Mouse (Mus musculus): ENCODE results near the gene Tspan9. TPM values are rescaled to one million over a fixed set of nuclear protein-coding genes. Genes with fewer than 3 reads are reported as not detected.

The Tspan9 gene
- polyA plus RNA-seq, 1 experiment: 87.8 TPM

- Histone ChIP-seq H3K27me3 (replicated peaks) (peaks cover 5% of the 10 kb centered on the region), H3K9me3 (no peaks in the 10 kb centered on the region), H3K4me1 (peaks cover 39% of the 10 kb centered on the region), H3K36me3 (replicated peaks; ENCODE audit: low read length) (peaks cover 91% of the 10 kb centered on the region), H3K4me3 (replicated peaks) (no peak overlapping the region)
- TF ChIP-seq GATA1 (IDR thresholded peaks at IDR 0.05; ENCODE audit: borderline replicate concordance, low read length) (no peak), FLI1 (IDR thresholded peaks at IDR 0.05; ENCODE audit: low read length) (no peak)
Measured at GRCm38 (mm10) chr6:128083305-128083704, 60.1 kb downstream of the Tspan9 start.

- no peak overlapping the region for H3K4me3 ChIP-seq (replicated peaks)
- H3K4me1 ChIP-seq: peaks cover 24% of the 10 kb centered on the region
- peaks cover 5% of the 10 kb centered on the region for H3K27me3 ChIP-seq (replicated peaks)
- no peaks in the 10 kb centered on the region for H3K9me3 ChIP-seq
- H3K36me3 ChIP-seq (replicated peaks; ENCODE audit: low read length): peaks cover 93% of the 10 kb centered on the region
- TF ChIP-seq FLI1 (IDR thresholded peaks at IDR 0.05; ENCODE audit: low read length) (no peak), GATA1 (IDR thresholded peaks at IDR 0.05; ENCODE audit: borderline replicate concordance, low read length) (no peak)
Measured at GRCm38 (mm10) chr6:128081781-128082180, 61.6 kb downstream of the Tspan9 start.

- Histone ChIP-seq H3K27me3 (replicated peaks) (peaks cover 5% of the 10 kb centered on the region), H3K9me3 (no peaks in the 10 kb centered on the region), H3K4me3 (replicated peaks) (no peak overlapping the region), H3K36me3 (replicated peaks; ENCODE audit: low read length) (peaks cover 93% of the 10 kb centered on the region), H3K4me1 (peaks cover 19% of the 10 kb centered on the region; the same call in 1 of the 2 replicates)
- TF ChIP-seq FLI1 (IDR thresholded peaks at IDR 0.05; ENCODE audit: low read length) (no peak), GATA1 (IDR thresholded peaks at IDR 0.05; ENCODE audit: borderline replicate concordance, low read length) (no peak)
Measured at GRCm38 (mm10) chr6:128081293-128081692, 62.1 kb downstream of the Tspan9 start.

GRCm38 (mm10) chr6:128079576-128080224 lies 63.7 kb downstream of the Tspan9 start:
- Histone ChIP-seq H3K4me3 (replicated peaks) (no peak overlapping the region), H3K9me3 (no peaks in the 10 kb centered on the region), H3K27me3 (replicated peaks) (peaks cover 5% of the 10 kb centered on the region), H3K36me3 (replicated peaks; ENCODE audit: low read length) (peaks cover 98% of the 10 kb centered on the region), H3K4me1 (peaks cover 17% of the 10 kb centered on the region; the same call in 1 of the 2 replicates)
- TF ChIP-seq GATA1 (IDR thresholded peaks at IDR 0.05; ENCODE audit: borderline replicate concordance, low read length) (no peak), FLI1 (IDR thresholded peaks at IDR 0.05; ENCODE audit: low read length) (no peak)

- H3K27me3 ChIP-seq (replicated peaks): peaks cover 5% of the 10 kb centered on the region
- no peaks in the 10 kb centered on the region for H3K9me3 ChIP-seq
- peaks cover 98% of the 10 kb centered on the region for H3K36me3 ChIP-seq (replicated peaks; ENCODE audit: low read length)
Measured at GRCm38 (mm10) chr6:128078508-128078907, 64.9 kb downstream of the Tspan9 start.

GRCm38 (mm10) chr6:128076104-128077020 lies 67.0 kb downstream of the Tspan9 start:
- H3K36me3 ChIP-seq (replicated peaks; ENCODE audit: low read length): peaks cover 96% of the 10 kb centered on the region
- no peak overlapping the region for H3K4me3 ChIP-seq (replicated peaks)
- H3K4me1 ChIP-seq: peaks cover 14% of the 10 kb centered on the region; the same call in 1 of the 2 replicates
- H3K9me3 ChIP-seq: no peaks in the 10 kb centered on the region
- H3K27me3 ChIP-seq (replicated peaks): peaks cover 2% of the 10 kb centered on the region
- no peak for TF ChIP-seq FLI1 (IDR thresholded peaks at IDR 0.05; ENCODE audit: low read length)

More at GRCm38 (mm10) chr6:128078508-128078907, 64.9 kb downstream of the Tspan9 start:
- Histone ChIP-seq H3K4me1 (peaks cover 17% of the 10 kb centered on the region; the same call in 1 of the 2 replicates), H3K4me3 (replicated peaks) (no peak overlapping the region)
- TF ChIP-seq GATA1 (IDR thresholded peaks at IDR 0.05; ENCODE audit: borderline replicate concordance, low read length): no peak
- TF ChIP-seq FLI1 (IDR thresholded peaks at IDR 0.05; ENCODE audit: low read length): no peak

- TF ChIP-seq FLI1 (IDR thresholded peaks at IDR 0.05; ENCODE audit: low read length): no peak
- Histone ChIP-seq H3K27me3 (replicated peaks) (peaks cover 2% of the 10 kb centered on the region), H3K4me3 (replicated peaks) (no peak overlapping the region), H3K4me1 (peaks cover 12% of the 10 kb centered on the region; the same call in 1 of the 2 replicates), H3K36me3 (replicated peaks; ENCODE audit: low read length) (peaks cover 96% of the 10 kb centered on the region), H3K9me3 (no peaks in the 10 kb centered on the region)
Measured at GRCm38 (mm10) chr6:128075453-128076003, 67.9 kb downstream of the Tspan9 start.

GRCm38 (mm10) chr6:128070921-128071558 lies 72.4 kb downstream of the Tspan9 start:
- peaks cover 96% of the 10 kb centered on the region for H3K36me3 ChIP-seq (replicated peaks; ENCODE audit: low read length)
- H3K9me3 ChIP-seq: no peaks in the 10 kb centered on the region
- peaks cover 51% of the 10 kb centered on the region for H3K4me1 ChIP-seq
- TF ChIP-seq FLI1 (IDR thresholded peaks at IDR 0.05; ENCODE audit: low read length) (no peak), GATA1 (IDR thresholded peaks at IDR 0.05; ENCODE audit: borderline replicate concordance, low read length) (no peak)
- peaks cover 1% of the 10 kb centered on the region for H3K27me3 ChIP-seq (replicated peaks)
- H3K4me3 ChIP-seq (replicated peaks): no peak overlapping the region

GRCm38 (mm10) chr6:128070072-128070872 lies 73.1 kb downstream of the Tspan9 start:
- H3K4me1 ChIP-seq: peaks cover 57% of the 10 kb centered on the region
- no peak overlapping the region for H3K4me3 ChIP-seq (replicated peaks)
- H3K36me3 ChIP-seq (replicated peaks; ENCODE audit: low read length): peaks cover 96% of the 10 kb centered on the region
- H3K9me3 ChIP-seq: no peaks in the 10 kb centered on the region
- H3K27me3 ChIP-seq (replicated peaks): peaks cover 1% of the 10 kb centered on the region
- no peak for TF ChIP-seq FLI1 (IDR thresholded peaks at IDR 0.05; ENCODE audit: low read length)
- TF ChIP-seq GATA1 (IDR thresholded peaks at IDR 0.05; ENCODE audit: borderline replicate concordance, low read length): no peak
